Mouse (Mus musculus) heart, postnatal 36 days (tissue): ENCODE measurements around the gene Otud4. TPM values are rescaled to one million over a fixed set of nuclear protein-coding genes. Genes with fewer than 3 reads are reported as not detected.
"Not testable (repeated sequence)": the region's sequence is repeated elsewhere in the genome, so short reads cannot be mapped to it uniquely, and the experiment has no call there.

Experiments
- DNase-seq, 2 experiments: peaks; one replicate each; pipeline ENCODE4 v3.0.0; 2021 to 2022
- intact Hi-C: fragments of 180-260 bp; cut with DNase I; formaldehyde crosslinking; loops from one replicate; pipeline ENCODE4 v1.15.1; 2025
- total RNA-seq, 2 experiments: library from RNA; stranded (reverse); gene quantifications; 2 replicates each; pipeline ENCODE4 v1.2.3; 2021

The Otud4 gene
- total RNA-seq, 2 experiments from 2014 or later = 44.8 to 55.3 TPM

GRCm38 (mm10) chr8:79638001-79638706 is 1.3 kb upstream of the Otud4 start:
- intact Hi-C loops = loop anchor here (2.0 to 10.0 kb wide), 4 partner anchors 53 to 613 kb away; partner anchors contain the start of gene Zfp827

GRCm38 (mm10) chr8:79638707-79639549 is 490 bp upstream of the Otud4 start:
- intact Hi-C loops = loop anchor here (2.0 to 10.0 kb wide), 4 partner anchors 54 to 614 kb away; partner anchors contain the start of gene Zfp827
- peak; percentile 96 to 97 for DNase-seq

More at GRCm38 (mm10) chr8:79638001-79638706, 1.3 kb upstream of the Otud4 start:
- no peak for DNase-seq

GRCm38 (mm10) chr8:79641119-79641518 is 1.7 kb downstream of the Otud4 start:
- intact Hi-C loops = no loop called here
- DNase-seq = no peak

GRCm38 (mm10) chr8:79649569-79649968 is 10.2 kb downstream of the Otud4 start:
- DNase-seq = no peak
- intact Hi-C loops = no loop called here

- no peak for DNase-seq
Measured at GRCm38 (mm10) chr8:79650158-79650814, 10.9 kb downstream of the Otud4 start.

GRCm38 (mm10) chr8:79653736-79654135 is 14.3 kb downstream of the Otud4 start:
- DNase-seq = no peak
- intact Hi-C loops = no loop called here

More at GRCm38 (mm10) chr8:79650158-79650814, 10.9 kb downstream of the Otud4 start:
- intact Hi-C loops = no loop called here

- DNase-seq, intact Hi-C loops: not testable (repeated sequence)
Measured at GRCm38 (mm10) chr8:79658715-79659114, 19.3 kb downstream of the Otud4 start.

GRCm38 (mm10) chr8:79676461-79676860 is 37.0 kb downstream of the Otud4 start:
- intact Hi-C loops = no loop called here
- no peak for DNase-seq

- DNase-seq = no peak
- intact Hi-C loops = no loop called here
Measured at GRCm38 (mm10) chr8:79679005-79679404, 39.6 kb downstream of the Otud4 start.

GRCm38 (mm10) chr8:79680083-79680482 is 40.7 kb downstream of the Otud4 start:
- intact Hi-C loops, DNase-seq: not testable (repeated sequence)

- intact Hi-C loops = no loop called here
- peak; percentile 23 to 30 for DNase-seq
Measured at GRCm38 (mm10) chr8:79680555-79680954, 41.1 kb downstream of the Otud4 start.

- DNase-seq = no peak
- intact Hi-C loops = no loop called here
Measured at GRCm38 (mm10) chr8:79680965-79681364, 41.5 kb downstream of the Otud4 start.

- DNase-seq, intact Hi-C loops: not testable (repeated sequence)
Measured at GRCm38 (mm10) chr8:79685927-79686326, 46.5 kb downstream of the Otud4 start.

GRCm38 (mm10) chr8:79692531-79692930 is 53.1 kb downstream of the Otud4 start:
- no peak for DNase-seq
- intact Hi-C loops = loop anchor here (10.0 kb wide), 1 partner anchor 1322 kb away; the partner anchor contains the start of gene Usp38

GRCm38 (mm10) chr8:79706687-79707086 is 67.3 kb downstream of the Otud4 start:
- DNase-seq = no peak
- intact Hi-C loops = no loop called here

- DNase-seq = peak; percentile 99
- intact Hi-C loops = loop anchor here (5.0 kb wide), 1 partner anchor 414 kb away; no protein-coding TSS in a partner anchor
Measured at GRCm38 (mm10) chr8:79711064-79711961, 71.9 kb downstream of the Otud4 start, which contains the start of the genes Abce1 and Anapc10. Abce1 (minus strand) TSS chr8:79711740. Anapc10 (plus strand) TSS chr8:79711820.

- intact Hi-C loops = loop anchor here (5.0 kb wide), 1 partner anchor 415 kb away; no protein-coding TSS in a partner anchor
- DNase-seq = no peak
Measured at GRCm38 (mm10) chr8:79712676-79713075, 73.3 kb downstream of the Otud4 start.

- no peak for DNase-seq
- intact Hi-C loops = no loop called here
Measured at GRCm38 (mm10) chr8:79721537-79721936, 82.1 kb downstream of the Otud4 start.

- intact Hi-C loops = no loop called here
- DNase-seq = no peak
Measured at GRCm38 (mm10) chr8:79723308-79723707, 83.9 kb downstream of the Otud4 start.
